In genomic region chr19:54359731-54360130, GRCm38 (mm10) we compare ENCODE assay signal across 12 mouse cellular contexts.
DNase-seq lines count a peak whose midpoint lies in the region.
"Had no signal": no experiment of that assay in that cellular context is flagged by ENCODE, and none has a peak within 500 bp of the region (broad histone marks: within the 10 kb centered on the region; RNA-seq: fewer than 3 reads in every experiment).

No protein-coding gene starts in this region.

- DNase-seq in cerebellum, postnatal 14 days: peak; percentile 31 to 43
- DNase-seq in cerebellum, adult 11 months: no peak
- peak; percentile 63 for DNase-seq in left cerebral cortex, postnatal 4 days
- no peak for DNase-seq in left cerebral cortex, adult 11 months (ENCODE audit: low spot score)
- DNase-seq: adrenal gland, adult 2 months; adrenal gland, postnatal 10 days; adrenal gland, postnatal 25 days; cerebellum, adult 11-12 months; cerebellum, adult 8-10 months; cerebellum, adult 9-11 months; cerebellum, postnatal 36 days; embryo, embryonic 11 days had no signal

- intact Hi-C loops in left cerebral cortex, postnatal 4 days (cut with DNase I): no loop called here

Comparison
In these comparisons a context has a peak if more than half of its experiments do, and no peak if none do; other contexts are left out.
1. DNase-seq: peak in cerebellum, postnatal 14 days (2 of 2) and left cerebral cortex, postnatal 4 days (single experiment); none in cerebellum, adult 11 months (single experiment) and left cerebral cortex, adult 11 months (single experiment).